Mouse (Mus musculus) lung, embryonic 15.5 days (tissue): Measurements from ENCODE around the gene Olfr763. TPM values are rescaled to one million over a fixed set of nuclear protein-coding genes. Genes with fewer than 3 reads are reported as not detected.

ENCODE experiments used
- polyA plus RNA-seq: library from polyadenylated mRNA; unstranded; fragments of >200 nt; fragmentation: Nextera tagmentation; extraction: Ambion mirVana; gene quantifications from 2 replicates; pipeline ENCODE4 v1.2.1, GENCODE M21; 2015

The Olfr763 gene
- polyA plus RNA-seq, 1 experiment from 2014 or later = not detected

Other genes with a start within 250 kb of the Olfr763 start
- 2.9 and 4.0 TPM in 2 replicates for gene Mmp19, start 219.9 kb upstream of the Olfr763 start, polyA plus RNA-seq
- 50.1 and 55.2 TPM in 2 replicates for gene Dnajc14, start 206.7 kb upstream of the Olfr763 start, polyA plus RNA-seq
- 15.8 and 16.6 TPM in 2 replicates for gene Tmem198b, start 206.4 kb upstream of the Olfr763 start, polyA plus RNA-seq
- 206 and 214 TPM in 2 replicates for gene Sarnp, start 193.5 kb upstream of the Olfr763 start, polyA plus RNA-seq
- gene Ormdl2, start 189.1 kb upstream of the Olfr763 start, polyA plus RNA-seq = 69.2 and 77.7 TPM in 2 replicates
- gene Gdf11, start 119.1 kb upstream of the Olfr763 start, polyA plus RNA-seq = 3.7 and 4.8 TPM in 2 replicates
- gene Cd63, start 109.8 kb upstream of the Olfr763 start, polyA plus RNA-seq = 552 and 585 TPM in 2 replicates
- 12.5 and 17.3 TPM in 2 replicates for gene Rdh5, start 87.9 kb upstream of the Olfr763 start, polyA plus RNA-seq
- gene Bloc1s1, start 86.8 kb upstream of the Olfr763 start, polyA plus RNA-seq = 186 and 195 TPM in 2 replicates
- gene Itga7, start 77.0 kb upstream of the Olfr763 start, polyA plus RNA-seq = 5.0 TPM in 2 replicates
- gene Mettl7b, start 49.8 kb upstream of the Olfr763 start, polyA plus RNA-seq = not detected in 2 replicates
- gene Olfr9, start 21.4 kb upstream of the Olfr763 start, polyA plus RNA-seq = not detected in 2 replicates
- gene Olfr764-ps1, start 29.1 kb downstream of the Olfr763 start, polyA plus RNA-seq = not detected in 2 replicates
- gene Olfr765, start 39.2 kb downstream of the Olfr763 start, polyA plus RNA-seq = not detected in 2 replicates
- not detected in 2 replicates for gene Olfr766-ps1, start 58.2 kb downstream of the Olfr763 start, polyA plus RNA-seq
- gene Olfr767, start 72.1 kb downstream of the Olfr763 start, polyA plus RNA-seq = not detected in 2 replicates
- not detected in 2 replicates for gene Olfr768, start 88.6 kb downstream of the Olfr763 start, polyA plus RNA-seq
- not detected in 2 replicates for gene Olfr769, start 107.1 kb downstream of the Olfr763 start, polyA plus RNA-seq
- not detected in 2 replicates for gene Olfr770, start 128.2 kb downstream of the Olfr763 start, polyA plus RNA-seq
- not detected in 2 replicates for gene Olfr771, start 154.0 kb downstream of the Olfr763 start, polyA plus RNA-seq
- gene Olfr772, start 167.1 kb downstream of the Olfr763 start, polyA plus RNA-seq = not detected in 2 replicates
- not detected in 2 replicates for gene Olfr773, start 176.6 kb downstream of the Olfr763 start, polyA plus RNA-seq
- gene Olfr774, start 225.4 kb downstream of the Olfr763 start, polyA plus RNA-seq = not detected in 2 replicates
- not detected in 2 replicates for gene Olfr775, start 237.6 kb downstream of the Olfr763 start, polyA plus RNA-seq
- not detected in 2 replicates for gene Olfr776, start 248.3 kb downstream of the Olfr763 start, polyA plus RNA-seq